Mouse (Mus musculus) cortical plate, adult 2 months (tissue): ENCODE results near the gene Pip5k1b.

Source experiments
- CTCF ChIP-seq: fragments of 200-500 bp; IDR thresholded peaks from 2 replicates; pipeline ENCODE4 v1.5.1; 2011; ENCODE audit warnings: mild to moderate bottlenecking, control low read depth, low read length; ENCODE audit not compliant: insufficient read depth; ENCODE audit errors: extremely low read depth
- POLR2A ChIP-seq: fragments of 200-500 bp; IDR thresholded peaks from 2 replicates; pipeline ENCODE4 v1.6.1; 2011; ENCODE audit warnings: mild to moderate bottlenecking, low read length, control low read depth; ENCODE audit not compliant: insufficient read depth; ENCODE audit errors: extremely low read depth

DNA sequence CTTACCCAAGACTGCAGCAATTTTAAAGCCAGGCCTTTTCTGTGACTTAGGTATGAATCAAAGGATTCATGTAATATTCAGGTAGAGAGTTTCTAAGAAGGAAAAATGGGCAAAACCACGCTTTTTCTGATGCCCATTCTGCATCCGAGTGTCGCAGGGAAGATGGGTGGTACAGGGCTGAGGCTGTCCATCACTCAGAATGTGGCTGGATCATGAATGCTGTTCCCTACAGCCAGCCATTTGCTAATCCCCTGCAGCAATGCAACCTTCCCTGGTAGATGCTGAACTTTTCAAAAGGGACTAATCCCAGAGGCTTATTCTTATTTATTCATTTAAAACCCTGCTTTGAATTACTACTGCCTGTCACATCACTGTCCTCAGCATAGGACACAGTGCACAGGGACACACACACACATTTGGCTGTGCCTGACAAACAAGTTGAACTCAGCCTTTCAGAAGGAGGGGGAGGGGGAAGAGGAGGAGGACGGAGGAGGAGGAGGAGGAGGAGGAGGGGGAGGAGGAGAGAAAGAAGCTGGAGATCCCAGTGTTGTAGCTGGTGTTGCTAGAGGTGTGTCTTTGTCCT is 71.0 kb downstream of the Pip5k1b start:
- TF ChIP-seq POLR2A (no peak), CTCF (no peak)
